Mouse (Mus musculus) G1E-ER4 (cell line): Measurements from ENCODE around the gene Sco1. TPM values are rescaled to one million over a fixed set of nuclear protein-coding genes. Genes with fewer than 3 reads are reported as not detected.

Experiments
- GATA1 ChIP-seq: IDR thresholded peaks from one replicate; pipeline ENCODE4 v1.8.0; 2012; ENCODE audit warnings: low read length, inconsistent platforms
- polyA plus RNA-seq: library from polyadenylated mRNA; stranded (reverse); fragments of >175 nt; gene quantifications from 2 replicates; pipeline ENCODE4 v1.2.3, GENCODE M21; 2012

Sco1 gene
- polyA plus RNA-seq, 1 experiment, result 5.0 TPM

GRCm38 (mm10) chr11:67077435-67077834 lies 25.0 kb downstream of the Sco1 start:
- no peak for TF ChIP-seq GATA1

GRCm38 (mm10) chr11:67078000-67078399 lies 25.5 kb downstream of the Sco1 start, which contains the start of gene Myh3:
Gene Myh3, plus strand, starts transcription at chr11:67078300.
- TF ChIP-seq GATA1, result no peak

GRCm38 (mm10) chr11:67078888-67079287 lies 26.4 kb downstream of the Sco1 start:
- no peak for TF ChIP-seq GATA1

- no peak for TF ChIP-seq GATA1
Measured at GRCm38 (mm10) chr11:67079740-67080139, 27.3 kb downstream of the Sco1 start.

GRCm38 (mm10) chr11:67080168-67080567 lies 27.7 kb downstream of the Sco1 start:
- TF ChIP-seq GATA1, result no peak

- no peak for TF ChIP-seq GATA1
Measured at GRCm38 (mm10) chr11:67081125-67081649, 28.7 kb downstream of the Sco1 start.

GRCm38 (mm10) chr11:67082188-67082587 lies 29.7 kb downstream of the Sco1 start:
- TF ChIP-seq GATA1, result no peak

- no peak for TF ChIP-seq GATA1
Measured at GRCm38 (mm10) chr11:67082793-67083192, 30.3 kb downstream of the Sco1 start.

GRCm38 (mm10) chr11:67083239-67083638 lies 30.8 kb downstream of the Sco1 start:
- no peak for TF ChIP-seq GATA1

GRCm38 (mm10) chr11:67083712-67084340 lies 31.4 kb downstream of the Sco1 start:
- no peak for TF ChIP-seq GATA1

GRCm38 (mm10) chr11:67085489-67085888 lies 33.0 kb downstream of the Sco1 start:
- TF ChIP-seq GATA1, result no peak

- TF ChIP-seq GATA1, result no peak
Measured at GRCm38 (mm10) chr11:67086467-67087164, 34.1 kb downstream of the Sco1 start.

- TF ChIP-seq GATA1, result no peak
Measured at GRCm38 (mm10) chr11:67087225-67087624, 34.8 kb downstream of the Sco1 start.

- TF ChIP-seq GATA1, result no peak
Measured at GRCm38 (mm10) chr11:67093201-67093600, 40.7 kb downstream of the Sco1 start.

GRCm38 (mm10) chr11:67093652-67094051 lies 41.2 kb downstream of the Sco1 start:
- no peak for TF ChIP-seq GATA1

- TF ChIP-seq GATA1, result no peak
Measured at GRCm38 (mm10) chr11:67094470-67094869, 42.0 kb downstream of the Sco1 start.

- no peak for TF ChIP-seq GATA1
Measured at GRCm38 (mm10) chr11:67097709-67098108, 45.2 kb downstream of the Sco1 start.
